Comparison of ENCODE assay signal across 9 mouse cellular contexts in genomic region chr4:155215203-155215602, GRCm38 (mm10). TPM values are rescaled to one million over a fixed set of nuclear protein-coding genes. Genes with fewer than 3 reads are reported as not detected.
DNase-seq lines count a peak whose midpoint lies in the region; ATAC-seq and TF ChIP-seq lines count a peak whose summit lies in the region.
"Had no signal": no experiment of that assay in that cellular context is flagged by ENCODE, and none has a peak within 500 bp of the region (broad histone marks: within the 10 kb centered on the region; RNA-seq: fewer than 3 reads in every experiment).

No protein-coding gene starts in this region.

- no peaks in the 10 kb centered on the region; the same call in 1 of the 2 replicates for H3K36me3 ChIP-seq in liver, postnatal 0 days (replicated peaks; ENCODE audit: insufficient read depth, low read length)
- H3K36me3 ChIP-seq in liver, embryonic 11.5 days (ENCODE audit: control insufficient read depth, insufficient read depth, low read length) = peaks cover 3% of the 10 kb centered on the region; the same call in 1 of the 2 replicates
- no peaks in the 10 kb centered on the region for H3K36me3 ChIP-seq in heart, embryonic 15.5 days
- H3K36me3 ChIP-seq in midbrain, embryonic 14.5 days (ENCODE audit: control insufficient read depth, insufficient read depth, low read length) = 0 out of 2 replicates have a peak, but pooled peaks cover 3% of the 10 kb centered on the region

- WGBS in liver, postnatal 0 days (ENCODE audit: insufficient replicate concordance) = 67% methylated on average over 9 of the region's 9 CpGs
- WGBS in liver, embryonic 11.5 days = 73% methylated on average over 9 of the region's 9 CpGs
- WGBS in heart, embryonic 15.5 days = 36% methylated on average over 9 of the region's 9 CpGs
- 72% methylated on average over 9 of the region's 9 CpGs for WGBS in midbrain, embryonic 14.5 days

- DNase-seq in liver, postnatal 0 days = no peak
- no peak for DNase-seq in liver, embryonic 11.5 days (ENCODE audit: low spot score)
- no peak for DNase-seq in midbrain, embryonic 14.5 days
- no peak for DNase-seq in retina, embryonic 14.5 days (ENCODE audit: low spot score)
- no peak for DNase-seq in layer of hippocampus, adult 9-10 months (ENCODE audit: low spot score)
- DNase-seq: liver had no signal

- no peak for ATAC-seq in liver, postnatal 0 days
- ATAC-seq in liver, embryonic 11.5 days (replicated peaks; ENCODE audit: low FRiP score) = no peak
- ATAC-seq in heart, embryonic 15.5 days (replicated peaks; ENCODE audit: insufficient number of reproducible peaks, insufficient read depth, low FRiP score, low read depth) = no peak
- ATAC-seq in midbrain, embryonic 14.5 days (ENCODE audit: low FRiP score, low TSS enrichment) = no peak
- ATAC-seq: inflammation-experienced regulatory T-cells, adult 6 months had no signal

- H3K27me3 ChIP-seq in liver, postnatal 0 days (ENCODE audit: insufficient read depth, low read length) = no peaks in the 10 kb centered on the region
- no peaks in the 10 kb centered on the region for H3K27me3 ChIP-seq in liver, embryonic 11.5 days (replicated peaks; ENCODE audit: control insufficient read depth, insufficient read depth, low read length)
- no peaks in the 10 kb centered on the region for H3K27me3 ChIP-seq in heart, embryonic 15.5 days
- no peaks in the 10 kb centered on the region for H3K27me3 ChIP-seq in midbrain, embryonic 14.5 days (ENCODE audit: control insufficient read depth, insufficient read depth, low read length)

- no peak for TF ChIP-seq EP300 in liver, postnatal 0 days (IDR thresholded peaks at IDR 0.05; ENCODE audit: low read depth)

- H3K4me3 ChIP-seq in liver, postnatal 0 days (ENCODE audit: low read depth, low read length) = no peak overlapping the region
- no peak overlapping the region for H3K4me3 ChIP-seq in liver, embryonic 11.5 days (ENCODE audit: low read depth, low read length)
- H3K4me3 ChIP-seq in embryonic fibroblast, embryonic 13.5 days (ENCODE audit: insufficient read depth, low read length) = no peak overlapping the region
- 0 out of 2 replicates have a peak overlapping the region, but pooled peaks have one; percentile 3 for H3K4me3 ChIP-seq in heart, embryonic 15.5 days
- no peak overlapping the region for H3K4me3 ChIP-seq in midbrain, embryonic 14.5 days (replicated peaks; ENCODE audit: low read depth, low read length)

- no peak for TF ChIP-seq CTCF in liver, postnatal 0 days (IDR thresholded peaks at IDR 0.05; ENCODE audit: low read depth)
- TF ChIP-seq CTCF in embryonic fibroblast, embryonic 13.5 days (IDR thresholded peaks at IDR 0.05; ENCODE audit: borderline replicate concordance, insufficient read depth, low read length) = no peak

- H3K9me3 ChIP-seq in liver, postnatal 0 days (ENCODE audit: low read length) = no peaks in the 10 kb centered on the region
- no peaks in the 10 kb centered on the region for H3K9me3 ChIP-seq in liver, embryonic 11.5 days (ENCODE audit: control insufficient read depth, low read length)
- H3K9me3 ChIP-seq in heart, embryonic 15.5 days (replicated peaks) = no peaks in the 10 kb centered on the region
- H3K9me3 ChIP-seq in midbrain, embryonic 14.5 days (ENCODE audit: control insufficient read depth, low read length) = no peaks in the 10 kb centered on the region

- H3K9ac ChIP-seq in liver, postnatal 0 days (replicated peaks) = no peak overlapping the region
- no peak overlapping the region for H3K9ac ChIP-seq in liver, embryonic 11.5 days (ENCODE audit: low read depth, low read length)
- no peak overlapping the region for H3K9ac ChIP-seq in heart, embryonic 15.5 days
- no peak overlapping the region for H3K9ac ChIP-seq in midbrain, embryonic 14.5 days (replicated peaks; ENCODE audit: low read length)

- H3K4me2 ChIP-seq in liver, postnatal 0 days (ENCODE audit: low read depth, low read length) = peak overlapping the region; percentile 7; the same call in 1 of the 2 replicates
- no peak overlapping the region for H3K4me2 ChIP-seq in liver, embryonic 11.5 days
- H3K4me2 ChIP-seq in heart, embryonic 15.5 days = peak overlapping the region; percentile 89
- H3K4me2 ChIP-seq in midbrain, embryonic 14.5 days (ENCODE audit: low read length) = peak overlapping the region; percentile 15; the same call in 1 of the 2 replicates

- H3K27ac ChIP-seq in liver, postnatal 0 days (ENCODE audit: low read depth) = 0 out of 2 replicates have a peak overlapping the region, but pooled peaks have one; percentile 23
- H3K27ac ChIP-seq in liver, embryonic 11.5 days (ENCODE audit: low read depth, low read length) = no peak overlapping the region
- H3K27ac ChIP-seq in embryonic fibroblast, embryonic 13.5 days (ENCODE audit: insufficient read depth, low read length) = peak overlapping the region; percentile 47
- peak overlapping the region; percentile 77 for H3K27ac ChIP-seq in heart, embryonic 15.5 days
- no peak overlapping the region; the same call in 1 of the 2 replicates for H3K27ac ChIP-seq in midbrain, embryonic 14.5 days (replicated peaks; ENCODE audit: low read depth, low read length)

- H3K4me1 ChIP-seq in liver, postnatal 0 days (ENCODE audit: insufficient read depth) = peaks cover 70% of the 10 kb centered on the region
- H3K4me1 ChIP-seq in liver, embryonic 11.5 days (replicated peaks; ENCODE audit: control insufficient read depth, insufficient read depth, low read length) = peaks cover 58% of the 10 kb centered on the region
- H3K4me1 ChIP-seq in embryonic fibroblast, embryonic 13.5 days (ENCODE audit: control insufficient read depth, insufficient read depth, low read length) = peaks cover 28% of the 10 kb centered on the region
- peaks cover 94% of the 10 kb centered on the region for H3K4me1 ChIP-seq in heart, embryonic 15.5 days (replicated peaks)
- H3K4me1 ChIP-seq in midbrain, embryonic 14.5 days (ENCODE audit: control insufficient read depth, insufficient read depth, low read length) = peaks cover 67% of the 10 kb centered on the region

- TF ChIP-seq POLR2A in embryonic fibroblast, embryonic 13.5 days (IDR thresholded peaks at IDR 0.05; ENCODE audit: low read depth, low read length) = no peak

RNA-seq across cellular contexts. Expression of gene Ski, which starts 7.2 kb away (rescaled TPM):
- polyA plus RNA-seq in liver, postnatal 0 days (2015; fragmentation: Nextera tagmentation; extraction: Ambion mirVana) = 3.5 and 3.7 TPM in 2 replicates
- 8.2 and 9.8 TPM in 2 replicates for polyA plus RNA-seq in liver, embryonic 11.5 days (2014; fragmentation: Nextera tagmentation; extraction: Ambion mirVana)
- polyA plus RNA-seq in embryonic fibroblast, embryonic 13.5 days (2011; ENCODE audit: insufficient read length, low read depth, missing spikeins) = 88.4 and 106 TPM in 2 replicates
- 11.0 and 13.6 TPM in 2 replicates for polyA plus RNA-seq in heart, embryonic 15.5 days (2015; fragmentation: Nextera tagmentation; extraction: Ambion mirVana)
- 14.3 and 15.4 TPM in 2 replicates for polyA plus RNA-seq in midbrain, embryonic 14.5 days (2014; fragmentation: Nextera tagmentation; extraction: Ambion mirVana)

RNA-seq across cellular contexts. Expression of gene Faap20, which starts 34.4 kb away (rescaled TPM):
- polyA plus RNA-seq in liver, postnatal 0 days (2015; fragmentation: Nextera tagmentation; extraction: Ambion mirVana) = 23.1 and 24.7 TPM in 2 replicates
- polyA plus RNA-seq in liver, embryonic 11.5 days (2014; fragmentation: Nextera tagmentation; extraction: Ambion mirVana) = 50.1 and 55.0 TPM in 2 replicates
- polyA plus RNA-seq in embryonic fibroblast, embryonic 13.5 days (2011; ENCODE audit: insufficient read length, low read depth, missing spikeins) = 19.8 and 21.1 TPM in 2 replicates
- 64.7 and 67.7 TPM in 2 replicates for polyA plus RNA-seq in heart, embryonic 15.5 days (2015; fragmentation: Nextera tagmentation; extraction: Ambion mirVana)
- polyA plus RNA-seq in midbrain, embryonic 14.5 days (2014; fragmentation: Nextera tagmentation; extraction: Ambion mirVana) = 74.1 and 85.6 TPM in 2 replicates

Comparison
In these comparisons a context has a peak if more than half of its experiments do, and no peak if none do; other contexts are left out.
1. H3K27ac ChIP-seq: peak in liver, postnatal 0 days (single experiment), embryonic fibroblast, embryonic 13.5 days (single experiment) and heart, embryonic 15.5 days (single experiment); none in liver, embryonic 11.5 days (single experiment) and midbrain, embryonic 14.5 days (single experiment).